Mouse (Mus musculus): ENCODE data around the gene Plekhh1.

- TF ChIP-seq ZC3H11A (IDR thresholded peaks at IDR 0.05; ENCODE audit: borderline replicate concordance, low read depth, low read length) (no peak), CHD2 (IDR thresholded peaks at IDR 0.05; ENCODE audit: low read depth, low read length) (no peak), HCFC1 (IDR thresholded peaks at IDR 0.05; ENCODE audit: borderline replicate concordance, insufficient read depth, low read length) (no peak), ZNF384 (IDR thresholded peaks at IDR 0.05; ENCODE audit: low read depth, low read length) (no peak), MAFK (IDR thresholded peaks at IDR 0.05; ENCODE audit: insufficient read depth, low read depth, low read length) (no peak)
Observed at GRCm38 (mm10) chr12:79060134-79060533, 31.2 kb downstream of the Plekhh1 start.
